Mouse (Mus musculus) c-Kit-negative CD71-positive TER-119-positive erythroid progenitor cells, embryonic 14.5 days (primary cell): ENCODE data around the gene Ncmap.

ENCODE experiments used
- DNase-seq: peaks from one replicate; pipeline ENCODE4 v3.0.0-alpha.2; 2013; ENCODE audit warnings: low read depth, low spot score

Gene Ncmap

DNA sequence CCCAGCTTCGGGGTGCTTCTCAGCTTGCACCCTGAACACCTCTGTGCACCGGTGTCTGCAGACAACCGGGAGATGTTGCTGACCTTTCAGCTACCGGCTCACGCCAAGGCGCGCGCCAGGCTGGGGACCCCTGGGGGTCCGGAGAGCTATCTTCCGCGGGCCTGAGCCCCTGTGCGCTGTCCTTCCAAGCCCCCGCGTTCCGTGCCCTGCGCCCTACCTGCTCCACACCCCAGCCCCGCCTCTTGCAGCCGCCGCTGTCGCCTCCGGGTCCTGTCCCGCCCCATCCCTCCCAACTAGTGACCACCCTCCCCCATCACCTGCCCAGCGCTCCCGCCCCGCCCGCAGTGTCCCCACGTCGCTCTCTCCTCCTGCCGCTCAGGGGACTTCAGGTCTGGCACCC, at the start of gene Ncmap:
Gene Ncmap (minus strand): TSS at position 237 of the 400 bp plus-strand sequence.
- no peak for DNase-seq

DNA sequence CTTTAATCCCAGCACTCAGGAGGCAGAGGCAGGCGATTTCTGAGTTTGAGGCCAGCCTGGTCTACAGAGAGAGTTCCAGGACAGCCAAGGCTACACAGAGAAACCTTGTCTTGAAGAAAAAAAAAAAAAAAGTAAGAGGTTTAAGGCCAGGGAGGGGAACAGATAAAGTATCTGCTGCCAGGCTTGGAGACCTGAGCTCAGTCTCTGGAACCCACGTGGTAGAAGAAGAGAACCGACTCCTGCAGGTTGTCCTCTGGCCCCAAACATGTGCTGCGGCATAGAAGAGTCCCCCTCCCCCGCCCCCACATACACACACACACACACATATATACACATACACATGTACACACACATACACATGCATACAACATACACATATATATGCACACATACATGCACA, 44.4 kb upstream of the Ncmap start:
- no peak for DNase-seq

- peak; percentile 71 for DNase-seq
Observed at GRCm38 (mm10) chr4:135439904-135440522, 42.0 kb upstream of the Ncmap start.

DNA sequence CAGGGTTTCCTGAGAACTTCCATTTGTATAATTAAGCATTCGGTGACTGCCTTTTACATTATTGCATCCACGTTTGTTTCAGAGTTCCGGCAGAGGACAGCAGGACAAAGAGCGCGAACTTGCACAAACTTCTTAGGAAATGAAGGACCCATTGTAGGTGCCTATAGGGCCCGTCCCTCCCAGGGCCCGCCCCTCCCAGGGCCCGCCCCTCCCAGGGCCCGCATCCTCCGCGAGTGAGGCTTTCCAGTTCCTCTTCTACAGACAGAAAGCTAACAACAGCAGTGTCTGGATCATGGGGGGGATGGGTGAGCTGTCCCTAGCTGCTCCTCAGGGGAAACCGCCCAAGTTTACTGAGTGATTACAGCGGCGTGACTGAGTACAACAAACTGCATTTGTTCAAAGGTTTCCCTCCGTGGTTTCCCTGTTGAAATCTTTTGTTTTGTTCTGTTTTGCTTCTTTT, 41.2 kb upstream of the Ncmap start:
- peak; percentile 79 for DNase-seq

GRCm38 (mm10) chr4:135437924-135438323, 39.9 kb upstream of the Ncmap start:
- DNase-seq = no peak

GRCm38 (mm10) chr4:135436291-135436690, 38.3 kb upstream of the Ncmap start:
- DNase-seq = no peak

- no peak for DNase-seq
Observed at GRCm38 (mm10) chr4:135434395-135434789, 36.4 kb upstream of the Ncmap start.

GRCm38 (mm10) chr4:135433443-135434394, 35.7 kb upstream of the Ncmap start, which contains the start of gene Rcan3:
TSS of gene Rcan3 (minus strand) at chr4:135433853.
- peak; percentile 76 for DNase-seq

- DNase-seq = no peak
Observed at GRCm38 (mm10) chr4:135433086-135433442, 35.0 kb upstream of the Ncmap start.

- DNase-seq = no peak
Observed at GRCm38 (mm10) chr4:135429990-135430760, 32.1 kb upstream of the Ncmap start.

- DNase-seq = no peak
Observed at GRCm38 (mm10) chr4:135429383-135429782, 31.4 kb upstream of the Ncmap start.

- DNase-seq = no peak
Observed at GRCm38 (mm10) chr4:135426587-135426986, 28.6 kb upstream of the Ncmap start.

- no peak for DNase-seq
Observed at GRCm38 (mm10) chr4:135425625-135426024, 27.6 kb upstream of the Ncmap start.

DNA sequence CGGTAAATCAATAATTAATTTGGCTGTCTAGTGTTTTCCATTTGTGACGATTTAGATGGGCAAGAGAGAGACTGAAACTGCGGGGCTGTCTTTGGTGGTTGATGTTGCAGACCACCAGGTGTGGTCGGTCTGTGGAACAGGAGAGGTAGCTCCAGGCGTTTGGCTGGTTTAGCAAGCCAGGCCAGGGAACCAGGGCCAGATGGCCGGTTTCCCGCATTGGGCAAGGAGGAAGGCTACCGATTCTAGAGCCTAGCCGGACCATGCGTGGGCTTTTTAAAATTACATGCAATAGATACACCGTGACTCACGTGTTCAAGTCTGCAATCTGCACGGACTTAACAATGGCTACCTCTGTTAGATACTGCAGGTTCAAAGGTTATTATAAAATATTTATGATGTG, 22.9 kb upstream of the Ncmap start:
- DNase-seq = no peak

GRCm38 (mm10) chr4:135420416-135420815, 22.4 kb upstream of the Ncmap start:
- no peak for DNase-seq

- DNase-seq = no peak
Observed at GRCm38 (mm10) chr4:135419996-135420395, 22.0 kb upstream of the Ncmap start.

DNA sequence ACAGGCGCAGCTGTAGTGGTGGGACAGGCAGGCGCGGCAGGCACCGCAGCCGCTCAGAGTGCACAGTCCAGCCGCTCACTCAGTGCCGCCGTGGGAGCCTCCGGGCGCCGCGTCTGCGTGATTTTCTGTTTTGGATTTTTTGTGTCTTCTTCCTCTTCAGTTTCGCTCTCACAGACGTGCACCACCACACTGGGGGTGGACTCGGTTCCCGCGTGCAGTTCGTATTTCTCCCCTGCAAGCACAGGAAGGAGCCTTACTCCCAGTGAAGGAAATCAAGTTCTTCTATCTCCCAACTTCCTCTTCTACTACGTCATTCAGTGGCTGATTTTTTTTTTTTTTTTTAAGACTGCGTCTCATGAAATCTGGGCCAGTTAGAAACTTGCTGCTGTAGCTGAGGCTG, 18.3 kb upstream of the Ncmap start:
- no peak for DNase-seq

DNA sequence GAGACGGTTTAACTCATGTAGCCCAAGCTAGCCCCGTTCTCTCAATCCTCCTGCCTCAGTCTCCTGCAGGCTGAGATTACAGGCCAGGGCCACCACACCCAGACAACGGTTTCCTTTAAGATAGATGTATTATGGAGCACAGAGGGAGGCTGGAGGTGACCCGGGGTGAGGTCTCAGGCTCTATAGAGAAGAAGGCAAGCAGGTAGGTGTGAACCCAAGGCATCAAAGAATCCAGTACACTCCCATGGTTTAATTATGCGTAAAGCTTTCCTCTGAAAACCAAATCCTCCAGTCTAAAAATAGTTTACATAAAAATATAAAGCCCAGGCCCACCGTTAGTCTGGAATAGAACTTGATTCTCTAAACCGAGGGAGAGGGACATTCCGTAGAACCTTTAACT, 15.5 kb upstream of the Ncmap start:
- DNase-seq = no peak

DNA sequence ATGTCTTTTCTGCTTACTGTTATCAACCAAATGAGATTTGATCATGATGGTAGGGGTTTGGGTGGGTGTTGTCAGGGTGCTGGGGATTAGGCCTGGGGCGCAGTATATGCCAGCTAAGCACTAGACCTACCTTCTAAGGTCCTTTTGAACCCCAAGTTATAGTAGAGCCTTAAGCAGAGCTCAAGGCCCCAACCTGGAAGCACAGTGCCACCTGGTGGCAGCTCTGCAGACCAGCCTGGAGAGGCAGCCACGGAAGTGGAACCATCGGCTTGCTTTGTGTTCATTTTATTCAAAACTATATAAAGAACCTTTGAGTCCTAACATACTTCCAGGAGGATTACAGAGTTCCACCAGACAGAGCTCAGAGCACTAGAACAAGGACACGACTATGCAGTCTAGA, 13.6 kb upstream of the Ncmap start:
- DNase-seq = peak; percentile 52

- no peak for DNase-seq
Observed at GRCm38 (mm10) chr4:135406180-135406579, 8.2 kb upstream of the Ncmap start.

DNA sequence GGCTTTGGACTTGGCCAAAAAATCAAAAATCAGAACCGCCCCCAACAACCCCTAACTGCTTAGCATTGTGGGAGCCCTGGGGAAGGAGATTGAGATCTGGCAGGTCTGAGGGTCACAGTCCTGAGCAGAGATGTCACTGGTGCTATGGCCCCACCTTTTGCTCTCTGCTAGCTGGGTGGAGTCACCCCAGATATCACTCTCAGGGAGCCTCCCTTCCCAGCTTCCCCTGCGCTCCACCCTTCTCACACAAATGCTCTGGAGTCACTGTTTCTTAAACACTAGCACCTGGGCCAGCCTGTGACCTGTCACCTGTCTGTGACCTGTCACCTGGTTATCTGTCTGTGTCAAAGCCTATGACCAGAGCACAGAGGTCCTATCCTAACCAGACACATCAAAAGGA, 6.9 kb upstream of the Ncmap start:
- peak; percentile 54 for DNase-seq

- DNase-seq = no peak
Observed at GRCm38 (mm10) chr4:135404048-135404447, 6.0 kb upstream of the Ncmap start.
